Mouse (Mus musculus): Measurements from ENCODE around the gene Gm379. TPM values are rescaled to one million over a fixed set of nuclear protein-coding genes. Genes with fewer than 3 reads are reported as not detected.

Gene Gm379
- 0.24 TPM in 1 of 2 replicates, not detected in the other for polyA plus RNA-seq (2015; fragmentation: Nextera tagmentation; extraction: Ambion mirVana)

GRCm38 (mm10) chrX:108664885-108665284 lies at the start of gene Gm379:
Gm379 (minus strand) TSS chrX:108664891.
- Histone ChIP-seq H3K4me1 (ENCODE audit: insufficient read depth, low read length) (no peaks in the 10 kb centered on the region), H3K9me3 (ENCODE audit: low read length) (no peaks in the 10 kb centered on the region), H3K27ac (ENCODE audit: low read length) (no peak within 1 kb of the TSS), H3K4me2 (replicated peaks; ENCODE audit: low read depth, low read length) (no peak within 1 kb of the TSS), H3K4me3 (ENCODE audit: low read length) (no peak within 1 kb of the TSS), H3K9ac (replicated peaks; ENCODE audit: low read length) (no peak within 1 kb of the TSS), H3K36me3 (ENCODE audit: insufficient read depth, low read length) (no peaks in the 10 kb centered on the region), H3K27me3 (ENCODE audit: insufficient read depth, low read length) (no peaks in the 10 kb centered on the region)
- ATAC-seq (ENCODE audit: low FRiP score, low TSS enrichment) = no peak
- WGBS = 53% methylated on average over 2 of the region's 2 CpGs

- no peaks in the 10 kb centered on the region for H3K4me1 ChIP-seq (ENCODE audit: insufficient read depth, low read length)
- H3K4me2 ChIP-seq (replicated peaks; ENCODE audit: low read depth, low read length) = no peak overlapping the region
- H3K9ac ChIP-seq (replicated peaks; ENCODE audit: low read length) = no peak overlapping the region
- no peaks in the 10 kb centered on the region for H3K27me3 ChIP-seq (ENCODE audit: insufficient read depth, low read length)
- WGBS = 78% methylated on average over 2 of the region's 2 CpGs
- ATAC-seq (ENCODE audit: low FRiP score, low TSS enrichment) = no peak
- H3K9me3 ChIP-seq (ENCODE audit: low read length) = no peaks in the 10 kb centered on the region
- H3K36me3 ChIP-seq (ENCODE audit: insufficient read depth, low read length) = no peaks in the 10 kb centered on the region
- no peak overlapping the region for H3K4me3 ChIP-seq (ENCODE audit: low read length)
- H3K27ac ChIP-seq (ENCODE audit: low read length) = no peak overlapping the region
Observed at GRCm38 (mm10) chrX:108704312-108704711, 39.6 kb upstream of the Gm379 start.

DNA sequence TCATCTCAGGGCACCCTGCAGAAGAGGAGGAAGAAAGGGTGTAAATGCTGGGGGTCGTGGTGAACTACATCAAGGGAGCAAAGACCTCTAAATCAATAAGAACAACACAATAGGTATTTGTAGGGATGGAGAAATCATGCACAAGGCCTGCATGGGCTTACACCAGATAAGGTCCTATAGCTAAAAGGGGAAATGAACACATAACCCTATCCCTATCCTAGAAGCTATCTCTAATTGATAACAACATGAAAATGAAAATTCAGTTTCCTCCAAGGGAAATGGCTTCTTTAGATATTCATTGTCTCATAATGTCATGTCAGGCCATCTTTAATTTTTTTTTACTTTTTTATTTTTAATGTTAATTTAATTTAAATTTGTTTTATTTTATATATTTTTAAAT lies 4.2 kb upstream of the Gm379 start:
- H3K27me3 ChIP-seq (ENCODE audit: insufficient read depth, low read length) = no peaks in the 10 kb centered on the region
- no peaks in the 10 kb centered on the region for H3K9me3 ChIP-seq (ENCODE audit: low read length)
- no peak overlapping the region for H3K4me2 ChIP-seq (replicated peaks; ENCODE audit: low read depth, low read length)
- no peak overlapping the region for H3K4me3 ChIP-seq (ENCODE audit: low read length)
- H3K4me1 ChIP-seq (ENCODE audit: insufficient read depth, low read length) = no peaks in the 10 kb centered on the region
- H3K36me3 ChIP-seq (ENCODE audit: insufficient read depth, low read length) = no peaks in the 10 kb centered on the region
- H3K9ac ChIP-seq (replicated peaks; ENCODE audit: low read length) = no peak overlapping the region
- WGBS = 27% methylated on average over 1 of the region's 1 CpGs
- no peak for ATAC-seq (ENCODE audit: low FRiP score, low TSS enrichment)
- no peak overlapping the region for H3K27ac ChIP-seq (ENCODE audit: low read length)

GRCm38 (mm10) chrX:108621991-108622390 lies 42.7 kb downstream of the Gm379 start:
- no peak overlapping the region for H3K4me2 ChIP-seq (replicated peaks; ENCODE audit: low read depth, low read length)
- H3K9me3 ChIP-seq (ENCODE audit: low read length) = no peaks in the 10 kb centered on the region
- no peaks in the 10 kb centered on the region for H3K27me3 ChIP-seq (ENCODE audit: insufficient read depth, low read length)
- H3K36me3 ChIP-seq (ENCODE audit: insufficient read depth, low read length) = no peaks in the 10 kb centered on the region
- H3K4me3 ChIP-seq (ENCODE audit: low read length) = no peak overlapping the region
- no peak overlapping the region for H3K27ac ChIP-seq (ENCODE audit: low read length)
- 39% methylated on average over 1 of the region's 1 CpGs for WGBS
- no peak for ATAC-seq (ENCODE audit: low FRiP score, low TSS enrichment)
- H3K4me1 ChIP-seq (ENCODE audit: insufficient read depth, low read length) = no peaks in the 10 kb centered on the region
- H3K9ac ChIP-seq (replicated peaks; ENCODE audit: low read length) = no peak overlapping the region

DNA sequence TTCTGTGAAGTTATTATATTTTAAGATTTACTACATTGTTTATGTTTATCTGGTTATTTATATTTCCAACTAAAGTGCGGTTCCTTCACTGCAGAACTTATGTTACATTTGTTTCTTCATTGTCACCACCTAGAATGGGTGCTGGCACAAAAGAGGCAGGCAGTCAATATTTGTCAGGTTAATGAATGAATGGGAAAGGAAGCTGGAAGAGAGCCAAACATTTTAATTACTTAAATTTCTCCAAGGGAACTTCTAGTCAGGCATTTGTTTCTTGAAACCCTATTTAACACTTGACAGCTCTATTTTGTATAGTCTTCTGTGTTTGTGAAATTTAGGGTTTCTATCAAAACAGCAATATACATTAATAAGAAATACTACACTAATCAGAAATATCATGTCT lies 43.8 kb downstream of the Gm379 start:
- WGBS = 63% methylated on average over 1 of the region's 1 CpGs
- Histone ChIP-seq H3K9me3 (ENCODE audit: low read length) (no peaks in the 10 kb centered on the region), H3K4me3 (ENCODE audit: low read length) (no peak overlapping the region), H3K9ac (replicated peaks; ENCODE audit: low read length) (no peak overlapping the region), H3K4me2 (replicated peaks; ENCODE audit: low read depth, low read length) (no peak overlapping the region), H3K36me3 (ENCODE audit: insufficient read depth, low read length) (no peaks in the 10 kb centered on the region), H3K27me3 (ENCODE audit: insufficient read depth, low read length) (no peaks in the 10 kb centered on the region), H3K4me1 (ENCODE audit: insufficient read depth, low read length) (no peaks in the 10 kb centered on the region), H3K27ac (ENCODE audit: low read length) (no peak overlapping the region)
- no peak for ATAC-seq (ENCODE audit: low FRiP score, low TSS enrichment)

Other genes starting within 250 kb of the Gm379 start
- gene Brwd3, start 169.5 kb upstream of the Gm379 start, polyA plus RNA-seq (2015; fragmentation: Nextera tagmentation; extraction: Ambion mirVana) = 1.7 and 2.1 TPM in 2 replicates